Mouse (Mus musculus) kidney, embryonic 14.5 days (tissue): Measurements from ENCODE around the gene Rgr. TPM values are rescaled to one million over a fixed set of nuclear protein-coding genes. Genes with fewer than 3 reads are reported as not detected.

Source experiments
- polyA plus RNA-seq: library from polyadenylated mRNA; unstranded; fragments of >200 nt; fragmentation: Nextera tagmentation; extraction: Ambion mirVana; gene quantifications from 2 replicates; pipeline ENCODE4 v1.2.1, GENCODE M21; 2014

Rgr gene
- polyA plus RNA-seq, 1 experiment from 2014 or later: not detected

Other genes with a start within 250 kb of the Rgr start
- gene Ccser2, start 80.2 kb downstream of the Rgr start, polyA plus RNA-seq: 25.1 and 35.3 TPM in 2 replicates
- not detected in 2 replicates for gene Lrit1, start 5.9 kb upstream of the Rgr start, polyA plus RNA-seq
- not detected in 2 replicates for gene Lrit2, start 19.0 kb upstream of the Rgr start, polyA plus RNA-seq
- 3.8 and 5.6 TPM in 2 replicates for gene Cdhr1, start 49.4 kb upstream of the Rgr start, polyA plus RNA-seq
- gene 2610528A11Rik, start 65.1 kb upstream of the Rgr start, polyA plus RNA-seq: 0.69 and 0.81 TPM in 2 replicates
- gene Ghitm, start 86.3 kb upstream of the Rgr start, polyA plus RNA-seq: 169 and 206 TPM in 2 replicates